Mouse (Mus musculus) spleen, adult 18-20 months (tissue): ENCODE data around the gene Azin2.

Experiments used
- DNase-seq, 2 experiments: peaks; one replicate each; pipeline ENCODE4 v3.0.0; 2022; ENCODE audit warnings: mixed read lengths in 2 of 2

The Azin2 gene

GRCm38 (mm10) chr4:128962029-128962925, at the start of gene Azin2:
TSS of gene Azin2 (minus strand) at chr4:128962442.
- DNase-seq: peak; percentile 78 to 87

GRCm38 (mm10) chr4:129011604-129012121, 49.4 kb upstream of the Azin2 start:
- no peak for DNase-seq

GRCm38 (mm10) chr4:129009521-129009920, 47.3 kb upstream of the Azin2 start:
- DNase-seq: no peak

- no peak for DNase-seq
These were observed 46.4 kb upstream of the Azin2 start for GRCm38 (mm10) chr4:129008672-129009071.

GRCm38 (mm10) chr4:129008006-129008519, 45.8 kb upstream of the Azin2 start:
- DNase-seq: no peak

- DNase-seq: no peak
These were observed 41.5 kb upstream of the Azin2 start for GRCm38 (mm10) chr4:129003720-129004119.

GRCm38 (mm10) chr4:129000786-129001185, 38.5 kb upstream of the Azin2 start:
- no peak for DNase-seq

GRCm38 (mm10) chr4:128998401-128998800, 36.2 kb upstream of the Azin2 start:
- DNase-seq: no peak

- no peak for DNase-seq
These were observed 35.0 kb upstream of the Azin2 start for GRCm38 (mm10) chr4:128997258-128997657.

GRCm38 (mm10) chr4:128995238-128995637, 33.0 kb upstream of the Azin2 start:
- DNase-seq: no peak

GRCm38 (mm10) chr4:128993675-128994074, 31.4 kb upstream of the Azin2 start:
- no peak for DNase-seq

GRCm38 (mm10) chr4:128993025-128993662, 30.9 kb upstream of the Azin2 start:
- DNase-seq: peak; percentile 85 to 94

- DNase-seq: no peak
These were observed 29.9 kb upstream of the Azin2 start for GRCm38 (mm10) chr4:128992176-128992575.

GRCm38 (mm10) chr4:128991500-128992008, 29.3 kb upstream of the Azin2 start, which contains the start of gene Ak2:
TSS of gene Ak2 (plus strand) at chr4:128991958.
- no peak for DNase-seq

GRCm38 (mm10) chr4:128989678-128990077, 27.4 kb upstream of the Azin2 start:
- no peak for DNase-seq

- no peak for DNase-seq
These were observed 26.7 kb upstream of the Azin2 start for GRCm38 (mm10) chr4:128988911-128989310.

- no peak for DNase-seq
These were observed 22.4 kb upstream of the Azin2 start for GRCm38 (mm10) chr4:128984600-128984999.

GRCm38 (mm10) chr4:128983656-128984055, 21.4 kb upstream of the Azin2 start:
- DNase-seq: no peak

- DNase-seq: no peak
These were observed 20.9 kb upstream of the Azin2 start for GRCm38 (mm10) chr4:128983151-128983550.

- DNase-seq: no peak
These were observed 19.6 kb upstream of the Azin2 start for GRCm38 (mm10) chr4:128981833-128982180.

GRCm38 (mm10) chr4:128980890-128981832, 18.9 kb upstream of the Azin2 start:
- peak; percentile 37 for DNase-seq

GRCm38 (mm10) chr4:128978634-128979033, 16.4 kb upstream of the Azin2 start:
- DNase-seq: no peak
